Mouse (Mus musculus) CH12F3 (cell line): Measurements from ENCODE around the gene Wnt2b.

ENCODE experiments used
- in situ Hi-C: fragments of 300-500 bp; cut with MboI; formaldehyde crosslinking; loops from 2 replicates; pipeline ENCODE4 v1.14.3; 2020; ENCODE audit warnings: low sequenced_read_pairs

The Wnt2b gene

DNA sequence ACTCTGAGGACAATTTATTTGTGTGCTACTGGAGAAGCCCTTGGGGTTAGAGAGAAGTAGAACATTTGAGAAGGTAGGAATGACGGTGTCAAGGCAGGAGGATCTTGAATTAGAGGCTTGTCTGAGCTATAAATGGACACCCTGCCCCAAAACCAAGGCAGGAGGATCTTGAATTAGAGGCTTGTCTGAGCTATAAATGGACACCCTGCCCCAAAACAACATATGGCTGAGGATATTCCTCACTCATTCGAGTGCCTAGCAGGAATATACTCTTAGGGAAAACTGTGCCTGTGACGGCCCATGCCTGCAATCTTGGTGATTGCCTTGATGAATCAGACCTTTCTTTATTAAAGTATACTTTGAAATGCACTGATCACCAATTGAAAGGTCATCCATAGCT is 55.7 kb downstream of the Wnt2b start:
- in situ Hi-C loops, result no loop called here

GRCm38 (mm10) chr3:104905389-104905788 is 56.3 kb downstream of the Wnt2b start:
- in situ Hi-C loops, result no loop called here

DNA sequence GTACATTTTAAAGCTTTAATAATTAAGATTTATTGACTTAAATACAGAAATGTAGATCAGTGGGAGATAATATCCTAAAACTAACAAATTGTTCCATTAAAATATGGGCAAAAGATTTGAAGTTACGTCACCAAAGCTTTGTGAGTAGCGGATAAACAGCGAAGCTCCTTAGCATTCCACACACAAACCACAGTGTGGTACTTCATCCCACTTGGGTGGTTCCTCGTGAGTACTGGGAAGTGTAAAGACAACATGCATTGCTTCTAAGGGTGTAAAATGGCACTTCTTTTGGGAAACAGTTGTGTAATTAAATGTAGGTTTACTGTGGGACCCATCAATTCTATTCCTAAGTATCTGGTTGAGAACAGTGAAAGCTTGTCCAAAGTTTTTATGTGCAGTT is 60.6 kb downstream of the Wnt2b start:
- in situ Hi-C loops, result no loop called here

DNA sequence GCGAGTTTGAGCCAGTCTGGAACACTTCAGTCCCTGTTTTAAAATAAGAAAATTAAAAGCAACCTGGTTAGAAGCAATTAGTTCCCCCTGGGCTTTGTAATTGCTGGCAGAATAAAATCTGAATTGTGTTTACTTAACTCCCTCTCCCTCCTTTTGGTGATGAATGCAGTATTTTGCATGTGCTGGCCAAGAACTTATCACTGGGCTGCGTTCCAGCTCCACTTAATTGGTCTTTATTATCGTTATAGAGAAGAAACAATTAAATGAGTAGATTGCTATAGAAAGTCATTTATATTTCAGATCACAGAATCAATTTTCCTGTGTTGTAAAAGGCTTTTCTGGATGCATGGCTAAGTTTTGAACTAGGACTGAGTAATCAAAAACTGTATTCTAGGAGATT is 65.6 kb downstream of the Wnt2b start:
- in situ Hi-C loops, result no loop called here
